Mouse (Mus musculus): ENCODE measurements around the gene Olfr713. TPM values are rescaled to one million over a fixed set of nuclear protein-coding genes. Genes with fewer than 3 reads are reported as not detected.

Olfr713 gene
- polyA plus RNA-seq (2012; rRNA removed), result not detected in 2 replicates

GRCm38 (mm10) chr7:107030874-107031273 lies at the start of gene Olfr713:
Gene Olfr713, plus strand, starts transcription at chr7:107031174.

DNA sequence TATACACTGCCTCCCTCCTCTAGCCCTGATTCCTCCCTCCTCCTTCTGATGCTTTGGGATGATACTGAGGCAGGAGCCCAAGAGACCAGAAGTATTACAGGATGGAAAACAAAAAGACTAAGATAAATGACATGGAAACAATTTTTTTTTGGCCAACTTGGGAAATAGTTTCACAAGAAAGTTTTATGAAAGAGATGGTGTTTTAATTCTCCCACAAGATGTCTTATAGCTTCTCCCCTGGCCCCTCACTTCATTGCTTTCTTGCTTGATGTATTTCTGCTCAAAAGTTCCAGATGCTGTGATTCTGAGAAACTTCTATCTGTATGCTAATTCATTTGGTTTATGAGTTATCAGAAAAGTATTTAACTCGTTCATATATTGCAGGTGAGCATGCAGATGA lies 25.0 kb upstream of the Olfr713 start, which contains the start of gene Olfr2:
Gene Olfr2 (minus strand): TSS at position 101 of the 400 bp plus-strand sequence.

GRCm38 (mm10) chr7:107070681-107071080 lies 39.7 kb downstream of the Olfr713 start, which contains the start of gene Olfr714:
Gene Olfr714, plus strand, starts transcription at chr7:107070981.

Other genes with a start within 250 kb of the Olfr713 start
- gene Olfr699, start 238.0 kb upstream of the Olfr713 start, polyA plus RNA-seq (2012; rRNA removed), result not detected in 2 replicates
- not detected in 2 replicates for gene Olfr700, start 222.3 kb upstream of the Olfr713 start, polyA plus RNA-seq (2012; rRNA removed)
- gene Olfr701, start 217.0 kb upstream of the Olfr713 start, polyA plus RNA-seq (2012; rRNA removed), result 0.15 TPM in 1 of 2 replicates, not detected in the other
- not detected in 2 replicates for gene Olfr702, start 197.3 kb upstream of the Olfr713 start, polyA plus RNA-seq (2012; rRNA removed)
- not detected in 2 replicates for gene Olfr703, start 187.8 kb upstream of the Olfr713 start, polyA plus RNA-seq (2012; rRNA removed)
- not detected in 2 replicates for gene Olfr704, start 168.0 kb upstream of the Olfr713 start, polyA plus RNA-seq (2012; rRNA removed)
- not detected in 2 replicates for gene Olfr705, start 154.3 kb upstream of the Olfr713 start, polyA plus RNA-seq (2012; rRNA removed)
- gene Olfr706, start 143.0 kb upstream of the Olfr713 start, polyA plus RNA-seq (2012; rRNA removed), result not detected in 2 replicates
- not detected in 2 replicates for gene Olfr707, start 129.9 kb upstream of the Olfr713 start, polyA plus RNA-seq (2012; rRNA removed)
- gene Olfr1532-ps1, start 123.2 kb upstream of the Olfr713 start, polyA plus RNA-seq (2012; rRNA removed), result not detected in 2 replicates
- not detected in 2 replicates for gene Olfr709-ps1, start 99.0 kb upstream of the Olfr713 start, polyA plus RNA-seq (2012; rRNA removed)
- not detected in 2 replicates for gene Olfr710, start 82.9 kb upstream of the Olfr713 start, polyA plus RNA-seq (2012; rRNA removed)
- not detected in 2 replicates for gene Olfr6, start 67.2 kb upstream of the Olfr713 start, polyA plus RNA-seq (2012; rRNA removed)
- gene Olfr711, start 55.7 kb upstream of the Olfr713 start, polyA plus RNA-seq (2012; rRNA removed), result not detected in 2 replicates
- not detected in 2 replicates for gene Olfr2, start 25.1 kb upstream of the Olfr713 start, polyA plus RNA-seq (2012; rRNA removed)
- gene Olfr714, start 39.8 kb downstream of the Olfr713 start, polyA plus RNA-seq (2012; rRNA removed), result not detected in 2 replicates
- gene Olfr17, start 62.0 kb downstream of the Olfr713 start, polyA plus RNA-seq (2012; rRNA removed), result not detected in 2 replicates
- gene Olfr715b, start 79.2 kb downstream of the Olfr713 start, polyA plus RNA-seq (2012; rRNA removed), result not detected in 2 replicates
- gene Olfr715, start 99.9 kb downstream of the Olfr713 start, polyA plus RNA-seq (2012; rRNA removed), result not detected in 2 replicates
- gene Olfr716, start 107.2 kb downstream of the Olfr713 start, polyA plus RNA-seq (2012; rRNA removed), result not detected in 2 replicates
- 10.1 and 13.2 TPM in 2 replicates for gene Nlrp14, start 135.8 kb downstream of the Olfr713 start, polyA plus RNA-seq (2012; rRNA removed)
- gene Rbmxl2, start 178.3 kb downstream of the Olfr713 start, polyA plus RNA-seq (2012; rRNA removed), result 0.47 and 1.9 TPM in 2 replicates

Data from ovary, adult 2 months (tissue).